Mouse (Mus musculus) erythroblast, embryonic 14.5 days (primary cell): ENCODE results near the gene Zfp637.

Source experiments
- GATA1 ChIP-seq: IDR thresholded peaks from 2 replicates; pipeline ENCODE4 v1.6.1; 2012; ENCODE audit warnings: low read length, inconsistent platforms, mixed read lengths
- TAL1 ChIP-seq: IDR thresholded peaks from 3 replicates; pipeline ENCODE4 v1.6.1; 2012; ENCODE audit warnings: low read length, inconsistent platforms, mixed read lengths

- TF ChIP-seq TAL1: no peak
- TF ChIP-seq GATA1: no peak
Measured at GRCm38 (mm10) chr6:117801801-117802200, 39.2 kb upstream of the Zfp637 start.
